Mouse (Mus musculus) CH12.LX (cell line): ENCODE results near the gene Gypa.

Experiments
- BHLHE40 ChIP-seq: IDR thresholded peaks from 2 replicates; pipeline ENCODE4 v1.6.1; 2011; ENCODE audit warnings: mild to moderate bottlenecking, low read depth, low read length, improper control_type of control experiment
- CHD1 ChIP-seq: IDR thresholded peaks from 2 replicates; pipeline ENCODE4 v1.6.1; 2012; ENCODE audit warnings: low read depth, low read length, improper control_type of control experiment, inconsistent platforms
- CTCF ChIP-seq, 2 experiments: IDR thresholded peaks in 1 of 2; conservative IDR thresholded peaks in 1 of 2; 2 replicates each; pipeline ENCODE4 v1.5.1; 2011 to 2012; ENCODE audit warnings: low read depth in 2 of 2, low read length in 2 of 2, improper control_type of control experiment in 1 of 2, inconsistent platforms in 1 of 2, mild to moderate bottlenecking in 1 of 2, moderate library complexity in 1 of 2
- E2F4 ChIP-seq: IDR thresholded peaks from 2 replicates; pipeline ENCODE4 v1.6.1; 2011; ENCODE audit warnings: low read depth, low read length, improper control_type of control experiment; ENCODE audit not compliant: insufficient replicate concordance
- EP300 ChIP-seq: IDR thresholded peaks from 2 replicates; pipeline ENCODE4 v1.6.1; 2011; ENCODE audit warnings: low read length, improper control_type of control experiment
- MAX ChIP-seq: IDR thresholded peaks from 2 replicates; pipeline ENCODE4 v1.6.1; 2011; ENCODE audit warnings: low read length, improper control_type of control experiment
- MAZ ChIP-seq: IDR thresholded peaks from 2 replicates; pipeline ENCODE4 v1.6.1; 2012; ENCODE audit warnings: low read depth, mild to moderate bottlenecking, inconsistent platforms, low read length, improper control_type of control experiment, moderate library complexity
- MXI1 ChIP-seq: IDR thresholded peaks from 2 replicates; pipeline ENCODE4 v1.6.1; 2011; ENCODE audit warnings: mild to moderate bottlenecking, low read depth, low read length, improper control_type of control experiment
- POLR2A ChIP-seq: IDR thresholded peaks from 2 replicates; pipeline ENCODE4 v1.6.1; 2011; ENCODE audit warnings: low read depth, mild to moderate bottlenecking, improper control_type of control experiment, low read length
- SIN3A ChIP-seq: IDR thresholded peaks from 2 replicates; pipeline ENCODE4 v1.6.1; 2012; ENCODE audit warnings: low read length, improper control_type of control experiment, inconsistent platforms
- SMC3 ChIP-seq: IDR thresholded peaks from 2 replicates; pipeline ENCODE4 v1.6.1; 2011; ENCODE audit warnings: low read depth, low read length, improper control_type of control experiment
- UBTF ChIP-seq: IDR thresholded peaks from 2 replicates; pipeline ENCODE4 v1.6.1; 2012; ENCODE audit warnings: low read depth, mild to moderate bottlenecking, inconsistent platforms, low read length, improper control_type of control experiment, moderate library complexity
- USF1 ChIP-seq: IDR thresholded peaks from 2 replicates; pipeline ENCODE4 v1.6.1; 2014; ENCODE audit warnings: low read depth, mild to moderate bottlenecking, inconsistent platforms, low read length, improper control_type of control experiment

DNA sequence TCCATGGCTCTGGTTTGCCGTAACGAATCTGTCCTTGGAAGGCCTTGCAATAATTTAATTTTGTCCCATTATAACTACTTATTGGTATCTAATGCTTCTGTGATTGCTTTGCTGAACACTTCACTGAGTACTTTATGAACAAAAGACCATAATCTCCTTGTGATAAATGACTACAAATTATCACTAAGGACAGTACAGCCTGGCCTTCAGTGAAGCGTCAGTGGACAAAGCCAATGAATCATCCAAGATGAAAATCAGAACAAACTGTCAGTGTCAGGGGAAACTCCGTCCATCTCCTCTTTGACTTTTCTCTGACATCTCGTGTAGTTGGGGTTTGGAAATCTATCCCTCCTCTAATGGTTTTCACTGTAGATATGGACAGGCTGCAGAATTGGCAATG lies 15.4 kb upstream of the Gypa start:
- TF ChIP-seq SIN3A (no peak), CTCF (conservative IDR thresholded peaks at IDR 0.05 in 1 of 2, IDR thresholded peaks at IDR 0.05 in 1 of 2; ENCODE audit: low read depth in 2 of 2, low read length in 2 of 2) (no peak), UBTF (no peak), MAZ (no peak), EP300 (no peak), CHD1 (no peak), MAX (no peak), MXI1 (no peak), USF1 (no peak), POLR2A (no peak), E2F4 (no peak), BHLHE40 (no peak), SMC3 (no peak)
